Mouse (Mus musculus) liver, postnatal 0 days (tissue): ENCODE measurements around the gene Lmo4.

ENCODE experiments used
- CTCF ChIP-seq: sonication (generic); IDR thresholded peaks from 2 replicates; pipeline ENCODE4 v1.5.1; 2016; ENCODE audit warnings: antibody characterized with exemption, low read depth
- EP300 ChIP-seq: IDR thresholded peaks from 2 replicates; pipeline ENCODE4 v1.6.1; 2016; ENCODE audit warnings: antibody characterized with exemption, low read depth, mild to moderate bottlenecking

- no peak for TF ChIP-seq CTCF
- TF ChIP-seq EP300 = no peak
Measured at GRCm38 (mm10) chr3:144171749-144172148, 33.3 kb downstream of the Lmo4 start.
